Mouse (Mus musculus) lung, postnatal 10 days (tissue): ENCODE results near the gene Mark1.

Experiments used
- DNase-seq: peaks from one replicate; pipeline ENCODE4 v3.0.0; 2021

Mark1 gene

GRCm38 (mm10) chr1:184961853-184962252 lies 37.5 kb downstream of the Mark1 start:
- DNase-seq = no peak

GRCm38 (mm10) chr1:184958818-184959217 lies 40.6 kb downstream of the Mark1 start:
- no peak for DNase-seq

- no peak for DNase-seq
These were observed 41.0 kb downstream of the Mark1 start for GRCm38 (mm10) chr1:184958388-184958787.

GRCm38 (mm10) chr1:184951758-184952157 lies 47.6 kb downstream of the Mark1 start:
- DNase-seq = no peak

GRCm38 (mm10) chr1:184951057-184951456 lies 48.3 kb downstream of the Mark1 start:
- DNase-seq = no peak

GRCm38 (mm10) chr1:184938106-184938505 lies 61.3 kb downstream of the Mark1 start:
- DNase-seq = no peak

GRCm38 (mm10) chr1:184935980-184936379 lies 63.4 kb downstream of the Mark1 start:
- no peak for DNase-seq

- DNase-seq = peak; percentile 11
These were observed 63.9 kb downstream of the Mark1 start for GRCm38 (mm10) chr1:184935490-184935889.

GRCm38 (mm10) chr1:184931097-184931496 lies 68.3 kb downstream of the Mark1 start:
- no peak for DNase-seq

- no peak for DNase-seq
These were observed 71.0 kb downstream of the Mark1 start for GRCm38 (mm10) chr1:184928382-184928781.

GRCm38 (mm10) chr1:184927911-184928310 lies 71.5 kb downstream of the Mark1 start:
- no peak for DNase-seq

GRCm38 (mm10) chr1:184922824-184923223 lies 76.5 kb downstream of the Mark1 start:
- DNase-seq = no peak

GRCm38 (mm10) chr1:184920057-184920456 lies 79.3 kb downstream of the Mark1 start:
- no peak for DNase-seq

GRCm38 (mm10) chr1:184918227-184918888 lies 81.0 kb downstream of the Mark1 start:
- peak; percentile 13 for DNase-seq

- DNase-seq = no peak
These were observed 87.0 kb downstream of the Mark1 start for GRCm38 (mm10) chr1:184912336-184912735.

GRCm38 (mm10) chr1:184911861-184912260 lies 87.5 kb downstream of the Mark1 start:
- peak; percentile 68 for DNase-seq

GRCm38 (mm10) chr1:184908558-184908957 lies 90.8 kb downstream of the Mark1 start:
- DNase-seq = peak; percentile 10

- no peak for DNase-seq
These were observed 93.2 kb downstream of the Mark1 start for GRCm38 (mm10) chr1:184905904-184906745.

GRCm38 (mm10) chr1:184905371-184905770 lies 94.0 kb downstream of the Mark1 start:
- DNase-seq = no peak

- DNase-seq = no peak
These were observed 95.7 kb downstream of the Mark1 start for GRCm38 (mm10) chr1:184903697-184904096.

- no peak for DNase-seq
These were observed 96.5 kb downstream of the Mark1 start for GRCm38 (mm10) chr1:184902886-184903285.

- no peak for DNase-seq
These were observed 102.0 kb downstream of the Mark1 start for GRCm38 (mm10) chr1:184897350-184897749.

- peak; percentile 32 for DNase-seq
These were observed 107.4 kb downstream of the Mark1 start for GRCm38 (mm10) chr1:184891998-184892397.

GRCm38 (mm10) chr1:184889454-184889853 lies 109.9 kb downstream of the Mark1 start:
- no peak for DNase-seq
